Mouse (Mus musculus): ENCODE measurements around the gene Igll1. TPM values are rescaled to one million over a fixed set of nuclear protein-coding genes. Genes with fewer than 3 reads are reported as not detected.

The Igll1 gene
- total and polyA plus RNA-seq, 3 experiments = not detected

- H3K4me3 ChIP-seq = no peak overlapping the region
- no peak for TF ChIP-seq CTCF (IDR thresholded peaks at IDR 0.05)
- TF ChIP-seq POLR2A (IDR thresholded peaks at IDR 0.05; ENCODE audit: insufficient read depth, low read depth, low read length) = no peak
- TF ChIP-seq EP300 (IDR thresholded peaks at IDR 0.05; ENCODE audit: insufficient read depth, low read depth, low read length) = no peak
- DNase-seq = no peak
- no peak overlapping the region for H3K27ac ChIP-seq
- no peaks in the 10 kb centered on the region for H3K27me3 ChIP-seq (ENCODE audit: control insufficient read depth, insufficient read depth, low read length)
- WGBS = 84% methylated on average over 5 of the region's 5 CpGs
- no peak overlapping the region for H3K9ac ChIP-seq (ENCODE audit: low read depth, low read length)
- no peaks in the 10 kb centered on the region for H3K36me3 ChIP-seq (ENCODE audit: control insufficient read depth, insufficient read depth, low read length)
- intact Hi-C loops (cut with DNase I) = no loop called here
- H3K79me2 ChIP-seq (replicated peaks; ENCODE audit: control insufficient read depth, insufficient read depth, low read length) = 0 out of 2 replicates have a peak, but pooled peaks cover 1% of the 10 kb centered on the region
- H3K4me1 ChIP-seq (ENCODE audit: control insufficient read depth, insufficient read depth, low read length) = 0 out of 2 replicates have a peak, but pooled peaks cover 2% of the 10 kb centered on the region
Measured at GRCm38 (mm10) chr16:16879025-16879424, 15.2 kb upstream of the Igll1 start.

GRCm38 (mm10) chr16:16870617-16871331, 7.0 kb upstream of the Igll1 start, which contains the start of the genes Top3b and Vpreb1:
Gene Top3b, plus strand, starts transcription at chr16:16870736.
Gene Vpreb1, minus strand, starts transcription at chr16:16870843.
- H3K79me2 ChIP-seq (replicated peaks; ENCODE audit: control insufficient read depth, insufficient read depth, low read length) = 0 out of 2 replicates have a peak, but pooled peaks cover 1% of the 10 kb centered on the region
- peak within 1 kb of the TSS; percentile 94 for H3K9ac ChIP-seq (ENCODE audit: low read depth, low read length)
- WGBS = under 1% methylated on average over 49 of the region's 49 CpGs
- no peaks in the 10 kb centered on the region for H3K27me3 ChIP-seq (ENCODE audit: control insufficient read depth, insufficient read depth, low read length)
- 0 out of 2 replicates have a peak, but pooled peaks cover 2% of the 10 kb centered on the region for H3K4me1 ChIP-seq (ENCODE audit: control insufficient read depth, insufficient read depth, low read length)
- H3K27ac ChIP-seq = peak within 1 kb of the TSS; percentile 92
- peak within 1 kb of the TSS; percentile 75 for H3K4me3 ChIP-seq
- TF ChIP-seq EP300 (IDR thresholded peaks at IDR 0.05; ENCODE audit: insufficient read depth, low read depth, low read length) (peak; percentile 85), CTCF (IDR thresholded peaks at IDR 0.05) (peak; percentile 57), POLR2A (IDR thresholded peaks at IDR 0.05; ENCODE audit: insufficient read depth, low read depth, low read length) (peak; percentile 86)
- H3K36me3 ChIP-seq (ENCODE audit: control insufficient read depth, insufficient read depth, low read length) = peaks cover 6% of the 10 kb centered on the region; the same call in 1 of the 2 replicates
- peak; percentile 88 to 90 for DNase-seq
- intact Hi-C loops (cut with DNase I) = loop anchor here (2.0 kb wide), 1 partner anchor 16 kb away; no protein-coding TSS in a partner anchor

GRCm38 (mm10) chr16:16870241-16870616, 6.4 kb upstream of the Igll1 start:
- Histone ChIP-seq H3K79me2 (replicated peaks; ENCODE audit: control insufficient read depth, insufficient read depth, low read length) (0 out of 2 replicates have a peak, but pooled peaks cover 1% of the 10 kb centered on the region), H3K27me3 (ENCODE audit: control insufficient read depth, insufficient read depth, low read length) (no peaks in the 10 kb centered on the region), H3K4me1 (ENCODE audit: control insufficient read depth, insufficient read depth, low read length) (0 out of 2 replicates have a peak, but pooled peaks cover 2% of the 10 kb centered on the region), H3K27ac (peak overlapping the region; percentile 92), H3K36me3 (ENCODE audit: control insufficient read depth, insufficient read depth, low read length) (peaks cover 6% of the 10 kb centered on the region; the same call in 1 of the 2 replicates), H3K4me3 (peak overlapping the region; percentile 75), H3K9ac (ENCODE audit: low read depth, low read length) (no peak overlapping the region)
- TF ChIP-seq EP300 (IDR thresholded peaks at IDR 0.05; ENCODE audit: insufficient read depth, low read depth, low read length) = no peak
- TF ChIP-seq POLR2A (IDR thresholded peaks at IDR 0.05; ENCODE audit: insufficient read depth, low read depth, low read length) = no peak
- TF ChIP-seq CTCF (IDR thresholded peaks at IDR 0.05) = no peak
- intact Hi-C loops (cut with DNase I) = loop anchor here (2.0 kb wide), 1 partner anchor 15 kb away; no protein-coding TSS in a partner anchor
- no peak for DNase-seq
- WGBS = 31% methylated on average over 7 of the region's 7 CpGs

- Histone ChIP-seq H3K36me3 (ENCODE audit: control insufficient read depth, insufficient read depth, low read length) (no peaks in the 10 kb centered on the region), H3K4me3 (no peak overlapping the region), H3K27me3 (ENCODE audit: control insufficient read depth, insufficient read depth, low read length) (no peaks in the 10 kb centered on the region), H3K4me1 (ENCODE audit: control insufficient read depth, insufficient read depth, low read length) (no peaks in the 10 kb centered on the region), H3K9ac (ENCODE audit: low read depth, low read length) (no peak overlapping the region), H3K79me2 (replicated peaks; ENCODE audit: control insufficient read depth, insufficient read depth, low read length) (no peaks in the 10 kb centered on the region), H3K27ac (no peak overlapping the region)
- TF ChIP-seq CTCF (IDR thresholded peaks at IDR 0.05) = no peak
- TF ChIP-seq POLR2A (IDR thresholded peaks at IDR 0.05; ENCODE audit: insufficient read depth, low read depth, low read length) = no peak
- no peak for TF ChIP-seq EP300 (IDR thresholded peaks at IDR 0.05; ENCODE audit: insufficient read depth, low read depth, low read length)
- intact Hi-C loops (cut with DNase I) = no loop called here
- DNase-seq = peak in 1 of 2 experiments; percentile 12
- WGBS = 51% methylated on average over 4 of the region's 5 CpGs
Measured at GRCm38 (mm10) chr16:16865696-16866561, 2.1 kb upstream of the Igll1 start.

GRCm38 (mm10) chr16:16865217-16865616, 1.4 kb upstream of the Igll1 start:
- no peak overlapping the region for H3K27ac ChIP-seq
- no peak for TF ChIP-seq POLR2A (IDR thresholded peaks at IDR 0.05; ENCODE audit: insufficient read depth, low read depth, low read length)
- no peak for TF ChIP-seq EP300 (IDR thresholded peaks at IDR 0.05; ENCODE audit: insufficient read depth, low read depth, low read length)
- TF ChIP-seq CTCF (IDR thresholded peaks at IDR 0.05) = no peak
- intact Hi-C loops (cut with DNase I) = no loop called here

More at GRCm38 (mm10) chr16:16865217-16865616, 1.4 kb upstream of the Igll1 start:
- Histone ChIP-seq H3K4me3 (no peak overlapping the region), H3K27me3 (ENCODE audit: control insufficient read depth, insufficient read depth, low read length) (no peaks in the 10 kb centered on the region), H3K79me2 (replicated peaks; ENCODE audit: control insufficient read depth, insufficient read depth, low read length) (no peaks in the 10 kb centered on the region), H3K36me3 (ENCODE audit: control insufficient read depth, insufficient read depth, low read length) (no peaks in the 10 kb centered on the region), H3K4me1 (ENCODE audit: control insufficient read depth, insufficient read depth, low read length) (no peaks in the 10 kb centered on the region), H3K9ac (ENCODE audit: low read depth, low read length) (no peak overlapping the region)
- no peak for DNase-seq

Data from heart, adult 2 months (tissue).